Mouse (Mus musculus) cerebellum, adult 9-11 months (tissue): ENCODE results near the gene Gm5771.
"Not testable (repeated sequence)": the region's sequence is repeated elsewhere in the genome, so short reads cannot be mapped to it uniquely, and the experiment has no call there.

Experiments
- DNase-seq: peaks from one replicate; pipeline ENCODE4 v3.0.0; 2022

Gene Gm5771

DNA sequence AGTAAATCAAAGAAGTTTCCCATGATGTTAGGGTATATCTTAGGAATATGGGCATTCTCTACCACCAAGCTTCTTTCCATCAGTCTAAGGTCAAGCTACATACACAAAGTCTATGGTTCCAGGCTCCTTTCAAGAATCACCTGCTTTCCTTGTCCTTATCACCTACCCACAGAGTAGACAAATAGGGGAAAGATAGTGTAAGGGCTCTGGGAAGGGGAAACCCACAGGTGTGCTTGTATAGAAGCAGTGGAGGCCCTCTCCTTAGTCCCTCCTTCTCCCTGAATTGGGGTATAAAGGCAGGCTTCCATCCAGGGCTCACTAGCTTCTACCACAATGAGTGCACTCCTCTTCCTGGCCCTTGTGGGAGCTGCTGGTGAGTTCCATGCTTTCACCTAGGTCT lies at the start of gene Gm5771:
Gene Gm5771, plus strand, starts transcription at position 301 of the 400 bp plus-strand sequence.
- not testable (repeated sequence) for DNase-seq

DNA sequence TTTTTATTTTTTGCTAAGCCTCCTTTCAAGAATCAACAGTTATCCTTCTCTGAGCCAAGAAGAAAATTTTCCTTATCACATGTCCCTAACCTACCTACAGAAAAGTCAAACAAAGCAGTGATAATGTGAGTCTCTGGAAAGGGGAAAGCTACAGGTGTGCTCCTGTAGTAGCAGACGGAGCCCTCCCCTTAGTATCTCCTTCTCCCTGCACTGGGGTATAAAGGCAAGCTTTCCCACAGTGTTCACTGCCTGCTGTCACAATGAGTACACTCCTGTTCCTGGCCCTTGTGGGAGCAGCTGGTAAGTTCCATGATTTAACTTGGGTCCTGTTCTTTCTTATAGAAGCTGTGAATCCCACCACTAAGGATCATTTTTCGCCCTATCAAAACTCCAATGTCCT lies 38.2 kb upstream of the Gm5771 start, which contains the start of gene Try10:
Gene Try10, plus strand, starts transcription at position 174 of the 400 bp plus-strand sequence.
- DNase-seq = no peak

DNA sequence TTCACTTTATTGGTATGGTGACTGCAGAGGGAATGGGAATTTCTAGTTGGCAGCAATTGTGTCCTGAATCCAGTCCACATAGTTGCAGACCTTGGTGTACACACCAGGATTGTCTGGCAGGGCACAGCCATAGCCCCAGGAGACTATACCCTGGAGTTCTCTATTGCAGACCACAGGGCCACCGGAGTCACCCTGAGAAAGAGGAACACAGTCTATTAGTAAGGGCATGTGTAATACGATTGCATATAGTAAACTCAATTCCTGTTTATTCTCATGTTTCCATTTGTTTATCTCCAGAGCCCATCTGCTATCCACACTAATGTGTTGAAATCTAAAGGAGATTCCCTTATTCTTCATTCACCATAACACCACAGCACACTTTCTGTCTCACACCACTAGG lies 18.4 kb upstream of the Gm5771 start:
- DNase-seq = not testable (repeated sequence)

DNA sequence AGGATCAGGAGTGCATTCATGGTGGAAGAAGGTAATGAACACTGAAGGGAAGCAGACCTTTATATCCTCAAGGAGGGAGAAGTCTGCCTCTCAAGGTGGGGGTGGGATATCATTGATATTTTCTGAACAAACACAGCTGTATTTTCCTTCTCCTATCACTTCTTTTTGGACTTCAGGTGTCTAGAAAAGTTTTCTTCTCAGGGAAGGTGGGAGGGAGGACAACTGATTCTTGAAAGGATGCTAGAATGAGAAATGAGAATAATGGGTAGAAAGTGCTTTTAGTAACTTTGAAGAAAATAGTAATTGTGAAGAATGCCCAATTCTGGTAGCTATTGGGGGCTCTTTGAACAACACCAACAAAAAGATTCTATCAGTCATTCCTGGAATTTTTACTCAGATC lies 14.6 kb upstream of the Gm5771 start, which contains the start of gene Prss3:
Gene Prss3, minus strand, starts transcription at position 101 of the 400 bp plus-strand sequence.
- DNase-seq = not testable (repeated sequence)

DNA sequence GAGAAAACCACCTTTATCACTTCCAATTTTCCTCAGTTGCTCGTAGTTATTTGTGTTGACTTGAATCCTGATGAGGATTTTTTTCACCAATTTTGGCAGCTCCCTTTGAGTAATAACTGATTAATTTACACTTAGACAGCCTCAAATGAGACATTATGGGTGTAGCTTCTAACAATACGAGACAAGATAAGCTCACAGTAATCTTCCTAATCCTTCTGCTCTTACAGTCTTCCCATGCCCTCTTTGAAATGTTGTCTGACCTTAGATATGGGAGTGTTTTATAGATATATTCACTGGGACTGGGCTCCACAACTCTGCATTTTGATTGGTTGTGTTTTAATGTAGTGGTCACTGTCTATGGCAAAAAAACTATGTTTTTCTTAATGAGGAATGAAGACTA lies 5.4 kb upstream of the Gm5771 start:
- no peak for DNase-seq

DNA sequence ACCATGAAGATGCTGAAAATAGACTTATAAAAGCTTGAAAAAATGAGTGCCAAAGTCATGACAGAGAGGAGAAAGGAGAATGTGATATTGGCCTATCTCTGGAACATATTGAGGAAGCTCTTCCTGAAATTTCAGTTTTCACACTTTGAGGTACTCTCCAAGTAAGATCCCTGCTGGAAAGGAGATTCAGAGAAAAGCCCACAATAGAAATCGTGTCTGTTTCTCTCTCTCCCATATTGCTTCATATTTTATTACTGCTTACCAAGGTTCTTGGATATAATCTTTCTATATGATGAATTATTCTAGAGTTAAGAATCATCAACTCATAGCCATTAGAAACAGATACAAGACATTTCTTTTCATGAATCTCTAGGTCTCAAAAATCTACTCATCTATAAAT lies 516 bp upstream of the Gm5771 start:
- DNase-seq = not testable (repeated sequence)

DNA sequence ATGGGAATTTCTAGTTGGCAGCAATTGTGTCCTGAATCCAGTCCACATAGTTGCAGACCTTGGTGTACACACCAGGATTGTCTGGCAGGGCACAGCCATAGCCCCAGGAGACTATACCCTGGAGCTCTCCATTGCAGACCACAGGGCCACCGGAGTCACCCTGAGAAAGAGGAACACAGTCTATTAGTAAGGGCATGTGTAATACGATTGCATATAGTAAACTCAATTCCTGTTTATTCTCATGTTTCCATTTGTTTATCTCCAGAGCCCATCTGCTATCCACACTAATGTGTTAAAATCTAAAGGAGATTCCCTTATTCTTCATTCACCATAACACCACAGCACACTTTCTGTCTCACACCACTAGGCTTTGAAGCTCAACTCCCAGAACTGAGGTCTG lies 50.1 kb downstream of the Gm5771 start:
- not testable (repeated sequence) for DNase-seq

DNA sequence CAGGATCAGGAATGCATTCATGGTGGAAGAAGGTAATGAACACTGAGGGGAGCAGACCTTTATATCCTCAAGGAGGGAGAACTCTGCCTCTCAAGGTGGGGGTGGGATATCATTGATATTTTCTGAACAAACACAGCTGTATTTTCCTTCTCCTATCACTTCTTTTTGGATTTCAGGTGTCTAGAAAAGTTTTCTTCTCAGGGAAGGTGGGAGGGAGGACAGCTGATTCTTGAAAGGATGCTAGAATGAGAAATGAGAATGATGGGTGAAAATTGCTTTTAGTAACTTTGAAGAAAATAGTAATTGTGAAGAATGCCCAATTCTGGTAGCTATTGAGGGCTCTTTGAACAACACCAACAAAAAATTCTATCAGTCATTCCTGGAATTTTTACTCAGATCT lies 53.9 kb downstream of the Gm5771 start, which contains the start of gene Gm10334:
Gene Gm10334, minus strand, starts transcription at position 101 of the 400 bp plus-strand sequence.
- DNase-seq = not testable (repeated sequence)
